Mouse (Mus musculus) lung, postnatal 4 days (tissue): ENCODE data around the gene Sirpb1b.
"Not testable (repeated sequence)": the region's sequence is repeated elsewhere in the genome, so short reads cannot be mapped to it uniquely, and the experiment has no call there.

Experiments
- DNase-seq, 2 experiments: peaks; one replicate each; pipeline ENCODE4 v3.0.0; 2021

The Sirpb1b gene

GRCm38 (mm10) chr3:15574887-15575286 is at the start of gene Sirpb1b:
Gene Sirpb1b (minus strand): TSS chr3:15575065.
- not testable (repeated sequence) for DNase-seq

GRCm38 (mm10) chr3:15590377-15591117 is 15.7 kb upstream of the Sirpb1b start:
- DNase-seq = not testable (repeated sequence)

- DNase-seq = not testable (repeated sequence)
Observed at GRCm38 (mm10) chr3:15586665-15587064, 11.8 kb upstream of the Sirpb1b start.

GRCm38 (mm10) chr3:15583452-15583851 is 8.6 kb upstream of the Sirpb1b start:
- DNase-seq = peak in 1 of 2 experiments; percentile 16

DNA sequence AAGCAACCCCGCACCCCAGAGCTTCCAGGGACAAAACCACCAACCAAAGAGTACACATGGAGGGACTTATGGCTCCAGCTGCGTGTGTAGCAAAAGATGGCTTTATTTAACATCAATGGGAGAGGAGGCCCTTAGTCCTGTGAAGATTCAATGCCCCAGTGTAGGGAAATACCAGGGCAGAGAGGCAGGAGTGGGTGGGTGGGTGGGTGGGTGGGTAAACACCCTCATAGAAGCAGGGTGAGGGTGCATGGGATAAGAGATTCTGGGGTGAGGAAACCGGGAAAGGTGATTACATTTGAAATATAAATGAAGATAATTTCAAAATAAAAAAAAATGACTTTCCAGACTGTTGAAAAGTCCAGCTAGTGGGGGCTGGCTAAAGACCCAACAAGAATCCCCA is 8.1 kb upstream of the Sirpb1b start:
- DNase-seq = not testable (repeated sequence)

GRCm38 (mm10) chr3:15576466-15576865 is 1.6 kb upstream of the Sirpb1b start:
- DNase-seq = not testable (repeated sequence)

DNA sequence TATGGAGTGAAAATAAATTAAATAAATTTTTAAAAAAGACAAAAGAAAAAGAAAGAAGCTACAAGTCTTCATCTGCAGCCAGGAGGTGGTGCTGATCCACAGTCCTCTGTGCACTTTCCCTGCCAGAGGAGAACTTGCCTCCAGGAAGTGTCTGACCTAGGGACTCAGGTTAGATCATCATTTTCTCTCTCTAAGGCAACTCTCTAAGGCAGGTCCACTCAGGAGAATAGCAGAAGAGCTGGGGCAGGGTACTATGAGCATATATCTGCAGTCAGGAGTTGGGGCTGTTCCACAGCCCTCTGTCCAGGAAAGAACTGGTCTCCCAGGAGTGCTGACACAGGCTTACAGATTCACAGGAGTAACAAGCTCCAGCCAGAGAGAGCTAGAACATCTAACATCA is 46.3 kb downstream of the Sirpb1b start:
- no peak for DNase-seq

DNA sequence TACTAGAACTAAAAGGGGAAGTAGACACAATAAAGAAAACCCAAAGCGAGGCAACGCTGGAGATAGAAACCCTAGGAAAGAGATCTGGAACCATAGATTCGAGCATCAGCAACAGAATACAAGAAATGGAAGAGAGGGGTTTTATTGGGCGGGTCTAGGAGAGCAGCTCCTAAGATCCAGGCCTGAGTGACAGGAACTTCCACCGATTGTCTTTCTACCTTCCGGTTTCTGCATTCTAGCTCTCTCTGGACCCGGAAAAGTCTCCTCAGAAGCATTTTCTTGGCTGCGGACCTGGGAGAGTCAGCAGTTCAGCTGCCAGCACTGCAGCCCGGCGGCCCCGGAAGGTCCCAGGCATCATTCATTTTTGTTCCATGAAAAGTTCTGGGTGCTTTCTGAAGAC is 61.3 kb downstream of the Sirpb1b start:
- not testable (repeated sequence) for DNase-seq

DNA sequence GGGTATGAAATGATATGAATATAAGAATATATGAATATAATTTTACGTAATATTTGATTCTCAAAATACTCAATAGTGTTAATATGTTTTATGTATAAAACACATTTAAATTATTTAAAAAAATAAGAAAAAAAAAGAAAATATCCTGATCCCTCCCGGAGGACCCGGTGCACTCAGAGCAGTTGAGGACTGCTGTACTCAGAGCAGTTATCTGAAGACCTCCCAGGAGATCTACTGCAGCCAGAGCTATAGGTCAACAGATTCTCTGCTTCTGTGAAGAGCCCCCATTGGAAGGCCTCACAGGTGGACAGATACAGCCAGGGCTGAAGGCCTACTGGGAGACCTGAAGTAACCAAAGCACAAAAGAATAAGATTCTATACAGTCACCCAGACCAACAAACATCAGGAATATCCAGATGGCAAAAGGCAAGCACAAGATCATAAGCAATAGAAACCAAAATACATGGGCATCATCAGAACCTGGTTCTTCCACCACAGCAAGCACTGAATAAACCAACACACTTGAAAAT is 67.0 kb downstream of the Sirpb1b start:
- DNase-seq = not testable (repeated sequence)

DNA sequence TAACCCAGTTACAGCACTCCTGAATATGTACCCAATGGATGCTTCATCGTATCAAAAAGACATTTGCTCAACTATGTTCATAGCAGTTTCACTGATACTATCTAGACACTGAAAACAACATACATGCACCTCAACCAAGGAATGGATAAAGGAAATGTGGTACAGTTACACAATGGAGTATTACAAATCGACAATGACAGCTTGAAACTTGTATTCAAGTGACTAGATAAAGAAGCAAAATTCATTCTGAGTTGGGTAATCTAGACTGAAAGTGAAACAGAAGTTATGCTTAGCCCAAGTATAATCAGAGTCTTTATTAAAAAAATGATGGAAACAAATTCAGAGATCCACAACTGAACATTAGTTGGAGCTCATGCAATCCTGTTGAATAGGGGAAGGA is 100.0 kb downstream of the Sirpb1b start:
- not testable (repeated sequence) for DNase-seq

DNA sequence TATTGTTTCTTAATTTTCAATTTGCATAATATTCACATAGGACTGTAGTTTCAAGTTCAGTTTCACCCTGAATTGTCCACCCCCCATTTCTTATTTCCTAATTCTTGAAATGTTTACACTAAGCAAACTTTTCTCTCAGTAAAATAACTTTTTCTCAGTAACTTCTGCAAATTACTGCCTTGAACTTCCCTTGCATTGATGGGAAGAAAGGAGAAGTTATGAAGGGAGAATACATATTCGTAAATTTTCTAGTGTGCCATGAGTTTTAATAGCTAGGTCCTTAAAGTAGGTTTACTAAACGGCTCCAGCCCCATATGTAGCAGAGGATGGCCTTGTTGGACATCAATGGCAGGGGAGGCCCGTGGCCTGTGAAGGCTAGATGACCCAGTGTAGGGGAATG is 104.7 kb downstream of the Sirpb1b start:
- not testable (repeated sequence) for DNase-seq
